Mouse (Mus musculus) midbrain, postnatal 0 days (tissue): Measurements from ENCODE around the gene Zfp322a. TPM values are rescaled to one million over a fixed set of nuclear protein-coding genes. Genes with fewer than 3 reads are reported as not detected.

Experiments
- ATAC-seq: fragments of 200-750 bp; cut with Nextera tagmentation; 2 replicates; pipeline ENCODE4 v1.8.0; 2017; ENCODE audit warnings: moderate number of reproducible peaks, mild to moderate bottlenecking, moderate TSS enrichment, moderate library complexity; ENCODE audit not compliant: low FRiP score
- DNase-seq: peaks from one replicate; pipeline ENCODE4 v3.0.0-alpha.2; 2015; ENCODE audit warnings: low spot score
- H3K27ac ChIP-seq: fragments of 300-500 bp; sonication (generic); 2 replicates; pipeline ENCODE4 v1.5.1; 2014; ENCODE audit warnings: low read depth, mild to moderate bottlenecking, low read length, mixed read lengths
- H3K27me3 ChIP-seq: fragments of 300-500 bp; sonication (generic); 2 replicates; pipeline ENCODE4 v1.6.1; 2014; ENCODE audit warnings: low read length, control low read depth, mixed read lengths; ENCODE audit not compliant: insufficient read depth
- H3K36me3 ChIP-seq: fragments of 300-500 bp; sonication (generic); 2 replicates; pipeline ENCODE4 v1.6.1; 2014; ENCODE audit warnings: low read length, control low read depth, mixed read lengths; ENCODE audit not compliant: insufficient read depth
- H3K4me1 ChIP-seq: fragments of 300-500 bp; sonication (generic); 2 replicates; pipeline ENCODE4 v1.6.1; 2014; ENCODE audit warnings: mild to moderate bottlenecking, control low read depth, antibody characterized with exemption, low read length, mixed read lengths; ENCODE audit not compliant: insufficient read depth
- H3K4me2 ChIP-seq: fragments of 300-500 bp; sonication (generic); 2 replicates; pipeline ENCODE4 v1.6.1; 2014; ENCODE audit warnings: low read depth, mild to moderate bottlenecking, low read length, mixed read lengths; ENCODE audit not compliant: poor library complexity, severe bottlenecking
- H3K4me3 ChIP-seq: fragments of 300-500 bp; sonication (generic); 2 replicates; pipeline ENCODE4 v1.5.1; 2014; ENCODE audit warnings: low read depth, mild to moderate bottlenecking, low read length, moderate library complexity
- H3K9ac ChIP-seq: fragments of 300-500 bp; sonication (generic); replicated peaks from 2 replicates; pipeline ENCODE4 v1.6.1; 2014; ENCODE audit warnings: mild to moderate bottlenecking, low read length, moderate library complexity, mixed read lengths; ENCODE audit not compliant: poor library complexity, severe bottlenecking
- H3K9me3 ChIP-seq: fragments of 300-500 bp; sonication (generic); 2 replicates; pipeline ENCODE4 v1.6.1; 2016; ENCODE audit warnings: low read length, control low read depth
- CTCF ChIP-seq: IDR thresholded peaks from 2 replicates; pipeline ENCODE4 v1.5.1; 2016; ENCODE audit warnings: antibody characterized with exemption, mild to moderate bottlenecking
- WGBS: fragments of 180-500 bp; shearing (Covaris S2); extraction: QIAGEN DNeasy Blood & Tissue Kit; methylation state at CpG from one replicate; pipeline ENCODE4 v1.1.7; 2014; 5-methylcytosine and 5-hydroxymethylcytosine counted together
- polyA plus RNA-seq: library from polyadenylated mRNA; unstranded; fragments of >200 nt; fragmentation: Nextera tagmentation; extraction: Ambion mirVana; gene quantifications from 2 replicates; pipeline ENCODE4 v1.2.1, GENCODE M21; 2015
- total RNA-seq: library from RNA; depleted of rRNA; stranded (reverse); fragments of >200 nt; gene quantifications from 2 replicates; pipeline ENCODE4 v1.2.3, GENCODE M21; 2014; rRNA removed

The Zfp322a gene
- 19.7 and 32.5 TPM in 2 replicates for total RNA-seq
- polyA plus RNA-seq = 31.1 and 31.5 TPM in 2 replicates

DNA sequence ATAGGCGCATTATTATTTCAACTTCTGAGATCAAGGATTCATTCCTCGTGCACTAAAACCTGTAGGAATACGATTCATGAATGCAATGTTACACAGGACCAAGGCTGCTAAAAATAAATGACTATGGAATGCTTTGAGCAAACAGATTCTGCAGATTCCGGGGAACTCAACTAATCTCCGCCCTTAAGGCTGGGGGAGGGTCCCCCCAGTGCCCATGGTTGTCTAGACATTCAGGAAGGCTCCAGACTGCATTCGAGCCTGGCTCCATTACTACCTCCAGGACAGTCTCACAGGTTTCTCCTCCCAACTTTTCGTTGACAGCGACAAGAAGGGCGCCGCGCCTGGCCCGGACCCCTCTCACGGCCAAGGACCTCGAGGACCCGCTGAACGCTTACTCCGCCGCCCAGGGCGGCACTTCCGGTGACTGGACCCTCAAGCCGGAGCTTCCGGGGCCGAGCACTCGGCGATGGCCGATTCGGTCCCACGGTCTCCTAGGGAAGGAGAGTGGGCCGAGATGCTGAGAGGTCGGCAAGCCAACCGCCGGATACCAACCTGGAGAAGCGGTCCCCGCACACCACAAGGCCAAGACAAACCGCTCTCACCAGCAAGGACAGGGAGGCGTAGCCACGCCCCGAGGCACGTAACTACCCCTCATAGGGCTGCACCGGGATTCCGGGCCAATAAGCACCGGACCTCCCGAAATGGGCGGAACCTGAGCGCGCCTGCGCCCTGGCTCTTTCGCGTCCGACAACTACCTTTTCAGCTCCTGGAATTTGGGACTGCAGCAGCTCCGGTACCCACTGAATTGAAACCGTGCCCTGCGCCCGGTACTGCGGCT is at the start of gene Zfp322a:
TSS of gene Zfp322a (minus strand) at position 626 of the 838 bp plus-strand sequence.
- no peak for TF ChIP-seq CTCF
- Histone ChIP-seq H3K9me3 (no peaks in the 10 kb centered on the region), H3K36me3 (0 out of 2 replicates have a peak, but pooled peaks cover 6% of the 10 kb centered on the region), H3K4me1 (peaks cover 13% of the 10 kb centered on the region; the same call in 1 of the 2 replicates), H3K9ac (peak within 1 kb of the TSS; percentile 89), H3K27ac (peak within 1 kb of the TSS; percentile 94), H3K4me3 (peak within 1 kb of the TSS; percentile 67), H3K27me3 (no peaks in the 10 kb centered on the region), H3K4me2 (peak within 1 kb of the TSS; percentile 70)
- peak; percentile 98 for DNase-seq
- ATAC-seq = peak; percentile 100
- WGBS = under 1% methylated on average over 55 of the region's 55 CpGs

- Histone ChIP-seq H3K4me1 (no peaks in the 10 kb centered on the region), H3K27me3 (0 out of 2 replicates have a peak, but pooled peaks cover under 1% of the 10 kb centered on the region), H3K9ac (peak overlapping the region; percentile 57), H3K36me3 (peaks cover 6% of the 10 kb centered on the region; the same call in 1 of the 2 replicates), H3K27ac (no peak overlapping the region), H3K4me2 (peak overlapping the region; percentile 54), H3K9me3 (no peaks in the 10 kb centered on the region), H3K4me3 (peak overlapping the region; percentile 46)
- WGBS = 3% methylated on average over 28 of the region's 28 CpGs
- DNase-seq = peak; percentile 85
- ATAC-seq = peak; percentile 89
- TF ChIP-seq CTCF = no peak
Observed at GRCm38 (mm10) chr13:23412630-23413521, 43.9 kb upstream of the Zfp322a start.

- H3K9ac ChIP-seq = peak overlapping the region; percentile 57
- peak; percentile 48 for DNase-seq
- no peaks in the 10 kb centered on the region for H3K9me3 ChIP-seq
- no peaks in the 10 kb centered on the region for H3K4me1 ChIP-seq
- under 1% methylated on average over 20 of the region's 20 CpGs for WGBS
- peaks cover 4% of the 10 kb centered on the region; the same call in 1 of the 2 replicates for H3K36me3 ChIP-seq
- no peak overlapping the region for H3K27ac ChIP-seq
- 0 out of 2 replicates have a peak, but pooled peaks cover 2% of the 10 kb centered on the region for H3K27me3 ChIP-seq
- peak overlapping the region; percentile 46 for H3K4me3 ChIP-seq
- peak; percentile 55 for ATAC-seq
- TF ChIP-seq CTCF = no peak
- peak overlapping the region; percentile 54 for H3K4me2 ChIP-seq
Observed at GRCm38 (mm10) chr13:23412211-23412629, 43.2 kb upstream of the Zfp322a start.

DNA sequence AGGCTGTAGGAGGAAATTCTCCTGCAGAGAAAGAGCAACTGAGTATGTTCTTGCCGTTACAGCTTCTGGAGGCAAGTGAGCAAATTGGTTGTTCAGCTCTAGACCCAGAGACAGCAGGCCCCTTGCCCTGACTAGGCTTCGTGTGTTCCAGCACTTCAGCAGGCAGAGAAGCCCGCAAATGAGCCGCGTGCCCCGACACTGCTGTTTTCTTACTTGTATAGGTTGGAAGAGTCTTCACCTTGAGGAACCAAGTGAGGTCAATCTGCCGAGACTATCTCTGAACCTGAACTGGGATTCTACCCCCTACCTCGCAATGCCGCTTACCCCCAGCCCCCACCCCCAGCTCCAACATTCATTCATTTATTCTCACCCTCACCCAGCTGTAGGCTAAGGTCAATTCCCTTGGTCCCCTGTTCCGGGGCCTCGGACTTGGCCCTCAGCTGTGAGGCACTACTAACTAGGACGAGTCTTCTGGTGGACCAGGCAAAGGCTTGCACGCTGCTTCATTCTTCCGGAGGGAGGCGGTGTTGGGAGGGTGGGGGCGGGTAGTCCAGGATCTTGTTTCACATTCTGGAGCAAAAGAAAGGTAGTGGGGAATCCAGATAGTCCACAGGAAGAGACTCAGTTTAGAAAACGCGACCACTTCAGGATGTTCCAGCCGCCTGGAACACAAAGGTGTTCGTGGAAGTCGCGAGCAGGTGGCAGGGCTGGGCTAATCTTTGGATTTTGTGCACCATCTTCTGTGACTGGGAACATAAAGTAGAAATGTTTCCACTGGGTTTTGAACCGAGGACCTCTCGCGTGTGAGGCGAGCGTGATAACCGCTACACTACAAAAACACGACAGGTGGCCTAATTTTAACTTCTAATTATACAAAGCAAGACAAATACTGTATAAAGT is 42.6 kb upstream of the Zfp322a start:
- ATAC-seq (peak; percentile 51), DNase-seq (peak; percentile 71)
- Histone ChIP-seq H3K9me3 (no peaks in the 10 kb centered on the region), H3K27me3 (0 out of 2 replicates have a peak, but pooled peaks cover 2% of the 10 kb centered on the region), H3K27ac (no peak overlapping the region), H3K4me2 (peak overlapping the region; percentile 54), H3K36me3 (peaks cover under 1% of the 10 kb centered on the region; the same call in 1 of the 2 replicates), H3K4me1 (no peaks in the 10 kb centered on the region), H3K9ac (peak overlapping the region; percentile 57; the same call in 1 of the 2 replicates), H3K4me3 (peak overlapping the region; percentile 46)
- TF ChIP-seq CTCF = peak; percentile 22
- WGBS = 5% methylated on average over 29 of the region's 29 CpGs

DNA sequence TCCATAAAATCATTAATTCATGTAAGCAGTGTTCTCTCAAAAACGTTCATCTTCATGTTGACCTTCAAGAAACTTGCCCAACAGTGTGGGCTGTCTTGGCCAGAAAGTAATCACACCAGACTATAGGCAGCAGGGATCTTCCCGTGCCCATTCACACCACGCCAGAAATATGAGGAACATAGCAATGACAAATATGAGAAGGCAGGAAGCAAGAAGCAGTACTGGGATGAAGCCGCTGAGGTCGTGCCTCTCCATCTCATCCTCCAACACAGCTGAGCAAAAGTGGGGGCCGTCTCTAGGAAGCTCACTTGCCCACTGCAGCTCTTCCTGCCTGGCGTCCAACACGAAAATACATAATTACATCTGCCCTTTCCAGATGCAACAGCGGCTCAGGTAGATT is 41.6 kb upstream of the Zfp322a start:
- no peak overlapping the region for H3K4me3 ChIP-seq
- no peak for ATAC-seq
- no peaks in the 10 kb centered on the region for H3K4me1 ChIP-seq
- no peaks in the 10 kb centered on the region for H3K36me3 ChIP-seq
- 73% methylated on average over 9 of the region's 9 CpGs for WGBS
- no peak overlapping the region for H3K9ac ChIP-seq
- no peaks in the 10 kb centered on the region for H3K9me3 ChIP-seq
- TF ChIP-seq CTCF = no peak
- H3K27me3 ChIP-seq = 0 out of 2 replicates have a peak, but pooled peaks cover 2% of the 10 kb centered on the region
- DNase-seq = no peak
- H3K4me2 ChIP-seq = no peak overlapping the region
- H3K27ac ChIP-seq = no peak overlapping the region
